Mouse (Mus musculus) heart, adult 8-10 months (tissue): Measurements from ENCODE around the gene Plekhh2. TPM values are rescaled to one million over a fixed set of nuclear protein-coding genes. Genes with fewer than 3 reads are reported as not detected.
A peak's percentile ranks its signal among the peaks of the same experiment; 100 is the strongest.

ENCODE experiments used
- DNase-seq: peaks from one replicate; pipeline ENCODE4 v3.0.0; 2022; ENCODE audit warnings: low spot score
- total RNA-seq, 4 experiments: library from RNA; stranded (reverse); gene quantifications; 2 replicates each; pipeline ENCODE4 v1.2.4; 2022

Gene Plekhh2
- total RNA-seq, 4 experiments from 2014 or later = 1.3 to 2.4 (median 2.1) TPM

GRCm38 (mm10) chr17:84606976-84607375 lies 95.3 kb downstream of the Plekhh2 start:
- no peak for DNase-seq

- DNase-seq = no peak
Observed at GRCm38 (mm10) chr17:84607617-84608016, 95.9 kb downstream of the Plekhh2 start.

DNA sequence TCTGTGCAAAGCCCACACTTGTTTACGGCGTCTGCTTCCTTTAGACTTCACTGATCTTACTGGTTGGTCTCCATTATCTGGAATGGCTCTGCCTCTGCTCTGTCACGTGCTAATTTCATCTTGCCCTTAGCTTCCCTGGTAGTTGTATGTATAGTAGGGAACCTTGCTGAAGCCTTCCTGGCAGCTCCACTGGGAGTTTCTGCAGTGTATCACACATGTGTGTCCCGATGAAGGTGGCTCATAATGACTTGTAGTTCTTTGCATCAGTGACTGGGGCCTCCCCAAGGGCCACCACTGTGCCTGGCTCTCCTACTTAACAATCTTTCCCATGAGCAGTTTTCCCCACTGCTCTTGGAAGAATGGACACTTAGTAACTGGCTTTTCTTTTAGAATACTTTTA lies 96.9 kb downstream of the Plekhh2 start:
- no peak for DNase-seq

GRCm38 (mm10) chr17:84611500-84611899 lies 99.8 kb downstream of the Plekhh2 start:
- DNase-seq = peak; percentile 27

- no peak for DNase-seq
Observed at GRCm38 (mm10) chr17:84611971-84612370, 100.3 kb downstream of the Plekhh2 start.

DNA sequence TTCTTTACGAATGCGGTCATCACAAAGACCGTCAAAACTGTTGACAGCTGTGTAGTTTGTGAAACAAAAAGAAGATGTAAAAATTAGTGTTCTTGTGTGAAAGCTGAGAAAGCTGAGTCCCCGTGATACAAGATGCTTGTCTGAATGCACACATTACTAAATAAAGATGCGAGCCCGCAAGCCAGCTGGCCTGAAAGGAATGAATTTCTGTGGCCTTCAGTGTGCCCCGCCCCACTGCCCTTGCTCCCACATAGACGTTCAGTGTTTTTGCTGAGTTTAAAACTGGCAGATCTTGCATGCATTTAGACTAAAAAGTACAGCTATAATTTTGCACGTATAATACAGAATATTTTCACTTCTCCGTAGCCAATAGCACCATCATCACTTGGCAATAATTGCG lies 104.1 kb downstream of the Plekhh2 start:
- no peak for DNase-seq

DNA sequence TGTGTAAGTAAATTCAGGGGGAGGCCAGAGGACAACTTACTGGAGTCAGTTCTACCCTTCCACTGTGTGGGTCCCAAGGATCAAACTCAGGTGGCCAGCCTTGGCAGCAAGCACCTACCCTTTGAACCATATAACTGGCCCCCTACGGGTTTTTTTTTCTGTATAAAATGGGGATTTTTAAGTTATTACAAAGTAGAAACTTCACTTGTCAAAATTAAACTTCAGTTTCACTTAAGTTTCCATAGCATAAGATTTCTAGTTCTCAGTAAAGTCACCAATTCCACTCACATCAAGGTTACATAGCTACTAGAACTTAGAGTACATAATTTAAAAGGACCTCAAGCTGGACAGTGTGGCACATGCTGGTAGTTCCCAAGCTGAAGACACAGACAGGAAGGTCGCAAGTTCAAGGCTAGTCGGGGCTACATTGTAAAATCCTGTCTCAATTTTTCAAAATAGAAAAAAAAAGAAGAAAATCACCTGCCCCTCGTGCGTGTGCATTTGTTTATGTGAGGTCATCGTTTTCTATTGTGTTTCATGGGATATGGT lies 104.9 kb downstream of the Plekhh2 start:
- no peak for DNase-seq

DNA sequence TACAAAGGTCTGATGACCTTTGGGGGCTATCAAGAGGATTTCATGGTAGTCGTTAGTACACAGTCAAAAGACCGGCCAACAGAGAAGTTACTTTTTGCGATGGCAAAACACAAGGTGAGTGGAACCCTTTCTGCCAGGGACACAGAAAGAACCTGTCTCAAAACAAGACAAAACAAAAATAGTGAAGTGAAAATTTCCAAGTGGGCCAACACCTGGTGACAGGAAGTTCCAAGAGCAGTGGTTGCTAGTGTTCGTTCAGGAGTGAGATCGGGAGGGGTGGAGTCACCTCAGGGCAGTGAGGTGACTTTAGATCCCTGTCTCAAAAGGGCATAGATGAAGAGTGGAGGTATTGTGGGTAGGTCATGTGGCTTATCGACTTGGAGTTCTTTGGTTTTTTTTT lies 106.3 kb downstream of the Plekhh2 start:
- no peak for DNase-seq

DNA sequence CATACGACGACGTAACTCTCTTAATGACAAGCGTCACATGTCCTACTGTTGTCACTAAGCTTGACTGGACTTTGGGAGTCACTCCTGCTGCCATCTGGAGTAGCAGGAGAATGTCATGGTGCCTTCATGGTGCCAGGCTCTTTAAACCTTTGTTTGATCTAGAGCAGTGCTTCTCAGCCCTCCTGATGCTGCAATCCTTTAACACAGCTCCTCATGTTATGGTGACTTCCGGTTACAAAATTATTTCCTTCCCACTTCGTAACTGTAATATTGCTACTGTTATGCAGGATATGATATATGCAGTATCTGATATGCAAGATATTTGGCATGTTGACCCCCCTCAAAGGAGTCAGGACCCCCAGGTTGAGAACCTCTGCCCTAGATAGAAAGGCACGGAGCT lies 107.4 kb downstream of the Plekhh2 start:
- DNase-seq = no peak

GRCm38 (mm10) chr17:84620076-84620475 lies 108.4 kb downstream of the Plekhh2 start:
- no peak for DNase-seq

DNA sequence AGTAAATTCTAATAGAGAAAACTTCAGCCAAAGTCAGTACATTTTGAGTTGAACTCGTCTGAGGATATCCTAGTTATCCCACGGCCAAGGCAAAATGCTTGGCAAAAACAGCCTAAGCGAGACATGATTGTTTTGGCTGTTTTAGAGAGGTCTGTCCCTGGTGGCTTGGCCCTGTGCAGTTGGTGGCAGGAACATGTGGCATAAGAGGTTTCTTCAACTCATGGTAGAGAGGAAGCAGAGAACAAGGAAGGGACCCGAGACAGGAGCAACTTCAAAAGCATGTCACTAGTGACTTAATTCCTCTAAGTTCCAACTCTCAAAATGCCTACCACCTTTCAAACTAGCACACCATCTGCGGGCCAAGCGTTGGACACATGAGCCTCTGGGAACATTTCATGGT lies 108.9 kb downstream of the Plekhh2 start:
- no peak for DNase-seq

- DNase-seq = no peak
Observed at GRCm38 (mm10) chr17:84621209-84621608, 109.5 kb downstream of the Plekhh2 start.

GRCm38 (mm10) chr17:84622028-84622427 lies 110.3 kb downstream of the Plekhh2 start:
- no peak for DNase-seq

DNA sequence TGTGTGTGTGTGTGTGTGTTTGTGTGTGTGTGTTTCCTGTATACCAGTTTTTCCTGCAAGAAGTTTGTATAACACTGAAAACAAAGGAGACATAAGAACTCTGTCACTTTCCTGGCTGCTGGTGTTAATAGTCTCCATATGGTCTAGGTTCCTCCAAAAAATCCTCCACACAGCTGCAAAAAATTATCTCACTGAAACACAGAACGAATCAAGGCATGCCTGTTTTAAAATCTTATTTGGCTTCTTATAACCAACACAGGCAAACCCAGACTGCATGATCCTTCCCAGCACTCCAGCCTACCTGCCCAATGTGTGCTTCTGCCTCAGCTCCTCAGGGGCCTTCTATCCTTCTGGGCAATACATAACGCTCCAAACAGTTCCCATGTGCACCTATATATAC lies 111.2 kb downstream of the Plekhh2 start:
- no peak for DNase-seq

- peak; percentile 79 for DNase-seq
Observed at GRCm38 (mm10) chr17:84626276-84626856, 114.7 kb downstream of the Plekhh2 start, which contains the start of gene Dync2li1. Dync2li1 (plus strand) TSS chr17:84626496.

DNA sequence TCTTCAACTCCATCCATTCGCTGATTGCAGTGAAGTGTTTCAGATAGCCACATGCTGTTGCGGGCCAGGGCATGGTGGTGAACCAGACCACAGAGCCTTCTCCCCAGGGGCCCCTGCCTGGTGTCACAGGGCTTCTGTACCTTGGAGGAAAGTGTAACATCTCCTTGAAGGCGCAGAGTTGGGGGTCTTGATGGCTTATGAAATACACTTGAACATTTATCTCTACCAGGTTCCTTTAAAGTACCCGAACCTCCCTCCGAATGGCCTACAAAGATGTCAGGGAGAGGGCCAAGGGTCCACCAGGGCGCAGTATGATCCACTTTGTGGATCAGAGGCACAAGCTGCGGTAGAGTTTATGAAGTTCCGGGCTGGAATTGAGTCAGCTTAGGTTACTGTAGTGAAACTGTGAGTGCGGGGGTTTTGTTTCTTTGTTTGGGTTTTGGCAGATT lies 115.2 kb downstream of the Plekhh2 start:
- DNase-seq = no peak

DNA sequence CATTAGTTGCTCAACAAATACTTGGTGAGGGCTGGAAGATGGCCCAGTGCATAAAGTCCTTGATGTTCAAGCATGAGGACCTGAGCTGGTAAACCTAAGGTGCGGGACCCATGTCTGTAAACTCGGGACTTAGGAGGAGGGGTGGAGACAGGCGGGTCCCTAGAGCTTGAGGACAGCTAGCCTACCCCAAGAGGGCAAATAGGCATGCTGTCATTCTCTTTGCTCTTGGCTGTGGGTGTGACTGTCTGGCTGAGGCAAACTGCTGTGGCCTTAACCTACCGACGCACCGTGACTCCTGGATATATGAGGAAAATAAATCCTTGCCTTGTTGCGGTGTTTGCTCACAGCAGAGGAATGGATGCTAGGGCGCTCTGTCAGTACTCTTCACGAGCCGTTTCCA lies 116.0 kb downstream of the Plekhh2 start:
- DNase-seq = no peak

DNA sequence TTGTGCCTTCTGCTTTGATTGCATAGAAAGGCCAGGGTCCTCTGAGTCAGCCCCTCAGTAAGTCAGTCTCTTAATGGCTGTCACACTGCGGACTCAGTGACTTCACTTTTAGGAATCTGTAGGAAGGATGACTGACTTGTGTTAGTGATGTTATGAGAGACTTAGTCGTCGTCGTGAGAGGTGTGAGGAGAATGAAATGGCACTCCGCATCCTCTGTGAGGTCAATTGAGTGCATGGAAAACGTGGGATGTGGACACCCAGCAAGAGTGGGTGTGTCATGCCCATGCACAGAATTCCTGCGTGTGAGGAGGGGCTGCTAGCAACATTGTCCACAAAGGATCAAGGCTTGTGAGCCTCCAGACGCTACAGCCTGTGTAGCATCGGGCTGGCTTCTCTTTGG lies 116.9 kb downstream of the Plekhh2 start:
- no peak for DNase-seq

- no peak for DNase-seq
Observed at GRCm38 (mm10) chr17:84631836-84632235, 120.1 kb downstream of the Plekhh2 start.

- no peak for DNase-seq
Observed at GRCm38 (mm10) chr17:84633443-84633842, 121.7 kb downstream of the Plekhh2 start.

- DNase-seq = no peak
Observed at GRCm38 (mm10) chr17:84636328-84636727, 124.6 kb downstream of the Plekhh2 start.

GRCm38 (mm10) chr17:84637971-84638370 lies 126.3 kb downstream of the Plekhh2 start:
- DNase-seq = no peak

- DNase-seq = no peak
Observed at GRCm38 (mm10) chr17:84639796-84640378, 128.2 kb downstream of the Plekhh2 start.
